Mouse (Mus musculus): ENCODE measurements around the gene Plekhm3. TPM values are rescaled to one million over a fixed set of nuclear protein-coding genes. Genes with fewer than 3 reads are reported as not detected.
A peak's percentile ranks its signal among the peaks of the same experiment; 100 is the strongest.

Plekhm3 gene
- 12.4 and 22.4 TPM in 2 replicates for total RNA-seq (2014; rRNA removed)
- 4.7 and 6.1 TPM in 2 replicates for polyA plus RNA-seq (2015; fragmentation: Nextera tagmentation; extraction: Ambion mirVana)

- H3K27me3 ChIP-seq (ENCODE audit: insufficient read depth, low read length), result no peaks in the 10 kb centered on the region
- H3K27ac ChIP-seq, result peak within 1 kb of the TSS; percentile 91
- under 1% methylated on average over 43 of the region's 43 CpGs for whole genome bisulfite sequencing
- ATAC-seq (peak; percentile 97), DNase-seq (ENCODE audit: low spot score) (peak; percentile 92)
- H3K9me3 ChIP-seq (ENCODE audit: low read length), result no peaks in the 10 kb centered on the region; the same call in 1 of the 2 replicates
- H3K36me3 ChIP-seq (ENCODE audit: insufficient read depth, low read length), result no peaks in the 10 kb centered on the region
- TF ChIP-seq CTCF (IDR thresholded peaks at IDR 0.05; ENCODE audit: low read depth), result no peak
- H3K9ac ChIP-seq (replicated peaks; ENCODE audit: low read length), result peak within 1 kb of the TSS; percentile 93
- H3K4me2 ChIP-seq (ENCODE audit: low read depth, low read length), result peak within 1 kb of the TSS; percentile 66
- H3K4me3 ChIP-seq (ENCODE audit: low read length), result peak within 1 kb of the TSS; percentile 91
- H3K4me1 ChIP-seq (ENCODE audit: insufficient read depth, low read length), result no peaks in the 10 kb centered on the region
These were observed at the start of gene Plekhm3 for GRCm38 (mm10) chr1:64956479-64956961. Plekhm3 (minus strand) TSS chr1:64956824.

GRCm38 (mm10) chr1:65005575-65005974 lies 49.0 kb upstream of the Plekhm3 start:
- H3K4me2 ChIP-seq (ENCODE audit: low read depth, low read length), result no peak overlapping the region
- H3K9ac ChIP-seq (replicated peaks; ENCODE audit: low read length), result no peak overlapping the region
- no peak for DNase-seq (ENCODE audit: low spot score)
- H3K27ac ChIP-seq, result no peak overlapping the region
- H3K4me1 ChIP-seq (ENCODE audit: insufficient read depth, low read length), result no peaks in the 10 kb centered on the region
- ATAC-seq, result no peak
- no peaks in the 10 kb centered on the region for H3K36me3 ChIP-seq (ENCODE audit: insufficient read depth, low read length)
- no peak overlapping the region for H3K4me3 ChIP-seq (ENCODE audit: low read length)
- no peak for TF ChIP-seq CTCF (IDR thresholded peaks at IDR 0.05; ENCODE audit: low read depth)
- 88% methylated on average over 6 of the region's 6 CpGs for WGBS
- H3K9me3 ChIP-seq (ENCODE audit: low read length), result no peaks in the 10 kb centered on the region
- H3K27me3 ChIP-seq (ENCODE audit: insufficient read depth, low read length), result no peaks in the 10 kb centered on the region

- Histone ChIP-seq H3K4me1 (ENCODE audit: insufficient read depth, low read length) (no peaks in the 10 kb centered on the region), H3K36me3 (ENCODE audit: insufficient read depth, low read length) (no peaks in the 10 kb centered on the region), H3K9ac (replicated peaks; ENCODE audit: low read length) (no peak overlapping the region), H3K27me3 (ENCODE audit: insufficient read depth, low read length) (no peaks in the 10 kb centered on the region), H3K9me3 (ENCODE audit: low read length) (no peaks in the 10 kb centered on the region), H3K4me2 (ENCODE audit: low read depth, low read length) (no peak overlapping the region), H3K4me3 (ENCODE audit: low read length) (no peak overlapping the region), H3K27ac (no peak overlapping the region)
- no peak for ATAC-seq
- 77% methylated on average over 4 of the region's 4 CpGs for WGBS
- no peak for DNase-seq (ENCODE audit: low spot score)
- no peak for TF ChIP-seq CTCF (IDR thresholded peaks at IDR 0.05; ENCODE audit: low read depth)
These were observed 47.9 kb upstream of the Plekhm3 start for GRCm38 (mm10) chr1:65004526-65004925.

- TF ChIP-seq CTCF (IDR thresholded peaks at IDR 0.05; ENCODE audit: low read depth), result no peak
- 66% methylated on average over 4 of the region's 4 CpGs for WGBS
- no peak overlapping the region for H3K4me2 ChIP-seq (ENCODE audit: low read depth, low read length)
- H3K36me3 ChIP-seq (ENCODE audit: insufficient read depth, low read length), result no peaks in the 10 kb centered on the region
- peak; percentile 35 for DNase-seq (ENCODE audit: low spot score)
- H3K27me3 ChIP-seq (ENCODE audit: insufficient read depth, low read length), result no peaks in the 10 kb centered on the region
- no peak overlapping the region for H3K9ac ChIP-seq (replicated peaks; ENCODE audit: low read length)
- no peak for ATAC-seq
- no peaks in the 10 kb centered on the region for H3K9me3 ChIP-seq (ENCODE audit: low read length)
- no peak overlapping the region for H3K4me3 ChIP-seq (ENCODE audit: low read length)
- H3K27ac ChIP-seq, result no peak overlapping the region
- H3K4me1 ChIP-seq (ENCODE audit: insufficient read depth, low read length), result no peaks in the 10 kb centered on the region
These were observed 36.6 kb upstream of the Plekhm3 start for GRCm38 (mm10) chr1:64993206-64993605.

- no peak overlapping the region for H3K4me2 ChIP-seq (ENCODE audit: low read depth, low read length)
- H3K4me3 ChIP-seq (ENCODE audit: low read length), result no peak overlapping the region
- no peak for TF ChIP-seq CTCF (IDR thresholded peaks at IDR 0.05; ENCODE audit: low read depth)
- no peak for ATAC-seq
- no peaks in the 10 kb centered on the region for H3K9me3 ChIP-seq (ENCODE audit: low read length)
- H3K9ac ChIP-seq (replicated peaks; ENCODE audit: low read length), result no peak overlapping the region
- DNase-seq (ENCODE audit: low spot score), result no peak
- no peaks in the 10 kb centered on the region for H3K4me1 ChIP-seq (ENCODE audit: insufficient read depth, low read length)
- H3K27me3 ChIP-seq (ENCODE audit: insufficient read depth, low read length), result no peaks in the 10 kb centered on the region
- H3K27ac ChIP-seq, result no peak overlapping the region
- no peaks in the 10 kb centered on the region for H3K36me3 ChIP-seq (ENCODE audit: insufficient read depth, low read length)
These were observed 31.6 kb upstream of the Plekhm3 start for GRCm38 (mm10) chr1:64988176-64988575.

GRCm38 (mm10) chr1:64986120-64986519 lies 29.5 kb upstream of the Plekhm3 start:
- no peak overlapping the region for H3K4me2 ChIP-seq (ENCODE audit: low read depth, low read length)
- H3K9me3 ChIP-seq (ENCODE audit: low read length), result no peaks in the 10 kb centered on the region
- H3K4me3 ChIP-seq (ENCODE audit: low read length), result no peak overlapping the region
- ATAC-seq (no peak), DNase-seq (ENCODE audit: low spot score) (peak; percentile 68)
- TF ChIP-seq CTCF (IDR thresholded peaks at IDR 0.05; ENCODE audit: low read depth), result peak; percentile 60
- no peak overlapping the region for H3K27ac ChIP-seq
- H3K4me1 ChIP-seq (ENCODE audit: insufficient read depth, low read length), result no peaks in the 10 kb centered on the region
- no peak overlapping the region for H3K9ac ChIP-seq (replicated peaks; ENCODE audit: low read length)
- WGBS, result 37% methylated on average over 7 of the region's 7 CpGs
- H3K36me3 ChIP-seq (ENCODE audit: insufficient read depth, low read length), result no peaks in the 10 kb centered on the region
- no peaks in the 10 kb centered on the region for H3K27me3 ChIP-seq (ENCODE audit: insufficient read depth, low read length)

GRCm38 (mm10) chr1:64983247-64983646 lies 26.6 kb upstream of the Plekhm3 start:
- Histone ChIP-seq H3K36me3 (ENCODE audit: insufficient read depth, low read length) (no peaks in the 10 kb centered on the region), H3K9ac (replicated peaks; ENCODE audit: low read length) (no peak overlapping the region), H3K27ac (no peak overlapping the region), H3K9me3 (ENCODE audit: low read length) (no peaks in the 10 kb centered on the region), H3K4me2 (ENCODE audit: low read depth, low read length) (no peak overlapping the region), H3K4me1 (ENCODE audit: insufficient read depth, low read length) (no peaks in the 10 kb centered on the region), H3K4me3 (ENCODE audit: low read length) (no peak overlapping the region), H3K27me3 (ENCODE audit: insufficient read depth, low read length) (no peaks in the 10 kb centered on the region)
- no peak for TF ChIP-seq CTCF (IDR thresholded peaks at IDR 0.05; ENCODE audit: low read depth)
- DNase-seq (ENCODE audit: low spot score) (no peak), ATAC-seq (no peak)
- WGBS, result 87% methylated on average over 3 of the region's 3 CpGs

Measured in hindbrain, postnatal 0 days (tissue).